Mouse (Mus musculus): ENCODE data around the gene Slmap.

- TF ChIP-seq CTCF (IDR thresholded peaks at IDR 0.05; ENCODE audit: extremely low read depth, insufficient read depth, low read length) (no peak), POLR2A (IDR thresholded peaks at IDR 0.05; ENCODE audit: extremely low read depth, insufficient read depth, low read length) (no peak)
Observed at GRCm38 (mm10) chr14:26450036-26450800, 84.5 kb downstream of the Slmap start.

Data from cortical plate, adult 2 months (tissue).